Mouse (Mus musculus) heart, embryonic 10.5 days (tissue): ENCODE measurements around the gene Zfp422. TPM values are rescaled to one million over a fixed set of nuclear protein-coding genes. Genes with fewer than 3 reads are reported as not detected.
"Not testable (repeated sequence)": the region's sequence is repeated elsewhere in the genome, so short reads cannot be mapped to it uniquely, and the experiment has no call there.

ENCODE experiments used
- DNase-seq: peaks from one replicate; pipeline ENCODE4 v3.0.0-alpha.2; 2017; ENCODE audit warnings: low spot score
- H3K27ac ChIP-seq: fragments of 300-500 bp; sonication (generic); 2 replicates; pipeline ENCODE4 v1.5.1; 2016; ENCODE audit warnings: mild to moderate bottlenecking
- H3K27me3 ChIP-seq: fragments of 300-500 bp; sonication (generic); 2 replicates; pipeline ENCODE4 v1.6.1; 2016; ENCODE audit warnings: mild to moderate bottlenecking; ENCODE audit not compliant: poor library complexity, insufficient read depth, severe bottlenecking
- H3K36me3 ChIP-seq: fragments of 300-500 bp; sonication (generic); 2 replicates; pipeline ENCODE4 v1.6.1; 2016; ENCODE audit warnings: mild to moderate bottlenecking, moderate library complexity
- H3K4me1 ChIP-seq: fragments of 300-500 bp; sonication (generic); 2 replicates; pipeline ENCODE4 v1.6.1; 2016; ENCODE audit warnings: mild to moderate bottlenecking
- H3K4me3 ChIP-seq: fragments of 300-500 bp; sonication (generic); 2 replicates; pipeline ENCODE4 v1.5.1; 2016; ENCODE audit warnings: mild to moderate bottlenecking, moderate library complexity
- H3K9me3 ChIP-seq: fragments of 300-500 bp; sonication (generic); 2 replicates; pipeline ENCODE4 v1.6.1; 2016; ENCODE audit warnings: mild to moderate bottlenecking, moderate library complexity
- WGBS: fragments of 180-500 bp; shearing (Covaris S2); methylation state at CpG from one replicate; pipeline ENCODE4 v1.1.7; 2016; 5-methylcytosine and 5-hydroxymethylcytosine counted together
- microRNA-seq: library from miRNA; unstranded; fragments of <30 nt; microRNA quantifications from one replicate; pipeline ENCODE4, GENCODE M21; 2017
- polyA plus RNA-seq: library from polyadenylated mRNA; unstranded; fragments of >200 nt; fragmentation: Nextera tagmentation; extraction: Ambion mirVana; gene quantifications from 2 replicates; pipeline ENCODE4 v1.2.1, GENCODE M21; 2016

Zfp422 gene
- polyA plus RNA-seq, 1 experiment from 2014 or later, result 139 TPM

- Histone ChIP-seq H3K9me3 (no peaks in the 10 kb centered on the region), H3K4me3 (no peak overlapping the region), H3K4me1 (no peaks in the 10 kb centered on the region), H3K27me3 (no peaks in the 10 kb centered on the region), H3K36me3 (no peaks in the 10 kb centered on the region), H3K27ac (no peak overlapping the region)
- no peak for DNase-seq
- 84% methylated on average over 2 of the region's 2 CpGs for WGBS
These were observed 13.1 kb downstream of the Zfp422 start for GRCm38 (mm10) chr6:116615719-116616118.

GRCm38 (mm10) chr6:116607230-116607629 lies 21.6 kb downstream of the Zfp422 start:
- Histone ChIP-seq H3K36me3 (no peaks in the 10 kb centered on the region), H3K27me3 (peaks cover 5% of the 10 kb centered on the region; the same call in 1 of the 2 replicates), H3K4me3 (no peak overlapping the region), H3K9me3 (no peaks in the 10 kb centered on the region), H3K27ac (no peak overlapping the region), H3K4me1 (no peaks in the 10 kb centered on the region)
- WGBS, result 38% methylated on average over 4 of the region's 4 CpGs
- no peak for DNase-seq

GRCm38 (mm10) chr6:116600969-116601368 lies 27.8 kb downstream of the Zfp422 start:
- not testable (repeated sequence) for H3K9me3 ChIP-seq, H3K4me3 ChIP-seq, H3K4me1 ChIP-seq, DNase-seq, H3K27ac ChIP-seq, H3K27me3 ChIP-seq, H3K36me3 ChIP-seq

GRCm38 (mm10) chr6:116584095-116584494 lies 44.7 kb downstream of the Zfp422 start, which contains the start of gene Olfr215:
Gene Olfr215, minus strand, starts transcription at chr6:116584195.
- Histone ChIP-seq H3K27me3 (no peaks in the 10 kb centered on the region), H3K27ac (no peak within 1 kb of the TSS), H3K4me1 (no peaks in the 10 kb centered on the region), H3K4me3 (no peak within 1 kb of the TSS), H3K36me3 (no peaks in the 10 kb centered on the region), H3K9me3 (no peaks in the 10 kb centered on the region)
- no peak for DNase-seq
- 75% methylated on average over 4 of the region's 4 CpGs for WGBS

Small RNAs within 50 kb of the gene (microRNA-seq; reads per million reads assigned to microRNA genes)
- gene Mir7043, result not detected

Other genes starting within 250 kb of the Zfp422 start
- 5.5 and 7.1 TPM in 2 replicates for gene Alox5, start 167.8 kb downstream of the Zfp422 start, polyA plus RNA-seq
- not detected in 2 replicates for gene Olfr211, start 139.9 kb downstream of the Zfp422 start, polyA plus RNA-seq
- not detected in 2 replicates for gene Olfr212, start 122.5 kb downstream of the Zfp422 start, polyA plus RNA-seq
- not detected in 2 replicates for gene Olfr213, start 90.5 kb downstream of the Zfp422 start, polyA plus RNA-seq
- gene Gm5580, start 77.9 kb downstream of the Zfp422 start, polyA plus RNA-seq, result 0.53 and 0.67 TPM in 2 replicates
- not detected in 2 replicates for gene Olfr214, start 74.8 kb downstream of the Zfp422 start, polyA plus RNA-seq
- gene Olfr215, start 44.8 kb downstream of the Zfp422 start, polyA plus RNA-seq, result not detected in 2 replicates
- gene Depp1, start 21.6 kb upstream of the Zfp422 start, polyA plus RNA-seq, result 5.5 and 6.0 TPM in 2 replicates
- 5.5 and 7.2 TPM in 2 replicates for gene Rassf4, start 45.0 kb upstream of the Zfp422 start, polyA plus RNA-seq
- 0.04 and 0.14 TPM in 2 replicates for gene Tmem72, start 87.9 kb upstream of the Zfp422 start, polyA plus RNA-seq